Mouse (Mus musculus) liver, embryonic 18 days (tissue): ENCODE data around the gene Rab22a. TPM values are rescaled to one million over a fixed set of nuclear protein-coding genes. Genes with fewer than 3 reads are reported as not detected.

ENCODE experiments used
- polyA plus RNA-seq: library from polyadenylated mRNA; depleted of rRNA; stranded (reverse); fragments of >200 nt; gene quantifications from 2 replicates; pipeline ENCODE4 v1.2.3, GENCODE M21; 2012; rRNA removed

Rab22a gene
- 4.3 and 4.4 TPM in 2 replicates for polyA plus RNA-seq

GRCm38 (mm10) chr2:173659057-173659925 lies at the start of gene Rab22a:
Gene Rab22a (plus strand): TSS chr2:173659760.

GRCm38 (mm10) chr2:173719115-173719514 lies 59.6 kb downstream of the Rab22a start, which contains the start of gene 1700010B08Rik:
Gene 1700010B08Rik (plus strand): TSS chr2:173719415.

GRCm38 (mm10) chr2:173737222-173737989 lies 77.8 kb downstream of the Rab22a start, which contains the start of gene Vapb:
Gene Vapb (plus strand): TSS chr2:173737511.

Other genes with a start within 250 kb of the Rab22a start
- not detected in 2 replicates for gene 1700021F07Rik, start 137.2 kb upstream of the Rab22a start, polyA plus RNA-seq
- gene Ankrd60, start 81.4 kb upstream of the Rab22a start, polyA plus RNA-seq, result not detected in 2 replicates
- not detected in 2 replicates for gene 1700010B08Rik, start 59.7 kb downstream of the Rab22a start, polyA plus RNA-seq
- 9.0 and 9.6 TPM in 2 replicates for gene Vapb, start 77.8 kb downstream of the Rab22a start, polyA plus RNA-seq